Mouse (Mus musculus) stomach, postnatal 0 days (tissue): ENCODE results near the gene Sptlc3.

Source experiments
- CTCF ChIP-seq: IDR thresholded peaks from 2 replicates; pipeline ENCODE4 v1.5.1; 2016; ENCODE audit warnings: antibody characterized with exemption, low read depth, mild to moderate bottlenecking, moderate library complexity
- EP300 ChIP-seq: optimal IDR thresholded peaks from 2 replicates; pipeline ENCODE3; 2016; ENCODE audit warnings: antibody characterized with exemption

GRCm38 (mm10) chr2:139494629-139495028 lies 916 bp downstream of the Sptlc3 start:
- TF ChIP-seq EP300 (no peak), CTCF (no peak)
